Mouse (Mus musculus) ES-Bruce4 (cell line): ENCODE data around the gene Igsf8.

Experiments used
- CTCF ChIP-seq: IDR thresholded peaks from one replicate; pipeline ENCODE4 v1.8.1; 2011; ENCODE audit warnings: low read depth, low read length
- EP300 ChIP-seq: IDR thresholded peaks from 2 replicates; pipeline ENCODE4 v1.6.1; 2011; ENCODE audit warnings: low read depth, low read length; ENCODE audit not compliant: insufficient read depth

- no peak for TF ChIP-seq CTCF
- no peak for TF ChIP-seq EP300
Measured at GRCm38 (mm10) chr1:172331422-172331947, 70.0 kb downstream of the Igsf8 start.
